Mouse (Mus musculus) brain, embryonic 14.5 days (tissue): ENCODE results near the gene Msmo1.

ENCODE experiments used
- CTCF ChIP-seq: fragments of 200-500 bp; IDR thresholded peaks from 2 replicates; pipeline ENCODE4 v1.5.1; 2012; ENCODE audit warnings: inconsistent platforms, mild to moderate bottlenecking, moderate library complexity, borderline replicate concordance; ENCODE audit not compliant: insufficient read depth, insufficient read length; ENCODE audit errors: extremely low read depth
- POLR2A ChIP-seq: fragments of 200-500 bp; IDR thresholded peaks from 2 replicates; pipeline ENCODE4 v1.6.1; 2012; ENCODE audit warnings: mild to moderate bottlenecking, inconsistent platforms, borderline replicate concordance; ENCODE audit not compliant: poor library complexity, insufficient read depth, insufficient read length, severe bottlenecking; ENCODE audit errors: extremely low read depth

- TF ChIP-seq CTCF (no peak), POLR2A (no peak)
Observed at GRCm38 (mm10) chr8:64712499-64712898, 21.1 kb downstream of the Msmo1 start.
